Mouse (Mus musculus) common myeloid progenitor, adult 5-6 weeks (primary cell): Measurements from ENCODE around the gene Swsap1. TPM values are rescaled to one million over a fixed set of nuclear protein-coding genes. Genes with fewer than 3 reads are reported as not detected.

Experiments used
- ATAC-seq: replicated peaks from 2 replicates; pipeline ENCODE4 v1.8.0; 2016; ENCODE audit warnings: low read depth, mild to moderate bottlenecking, moderate TSS enrichment, inconsistent platforms; ENCODE audit not compliant: poor library complexity, severe bottlenecking
- total RNA-seq: library from RNA; stranded (forward); fragments of 200-1000, 187-1606 nt; gene quantifications from 2 replicates; pipeline ENCODE4 v1.2.3, GENCODE M21; 2017

Swsap1 gene
- total RNA-seq, 1 experiment from 2014 or later = 3.7 TPM

GRCm38 (mm10) chr9:21934021-21934420 is 21.5 kb upstream of the Swsap1 start:
- no peak for ATAC-seq

- no peak for ATAC-seq
Observed at GRCm38 (mm10) chr9:21935466-21936131, 20.0 kb upstream of the Swsap1 start.

- peak; percentile 99 for ATAC-seq
Observed at GRCm38 (mm10) chr9:21936692-21937570, 18.6 kb upstream of the Swsap1 start, which contains the start of gene Plppr2. Plppr2 (plus strand) TSS chr9:21937033.

- ATAC-seq = no peak
Observed at GRCm38 (mm10) chr9:21937711-21938175, 17.8 kb upstream of the Swsap1 start.

- ATAC-seq = no peak
Observed at GRCm38 (mm10) chr9:21938234-21938855, 17.2 kb upstream of the Swsap1 start.

GRCm38 (mm10) chr9:21943046-21943445 is 12.5 kb upstream of the Swsap1 start:
- ATAC-seq = no peak

GRCm38 (mm10) chr9:21943638-21944037 is 11.9 kb upstream of the Swsap1 start:
- ATAC-seq = no peak

- ATAC-seq = peak; percentile 17; the same call in 1 of the 2 replicates
Observed at GRCm38 (mm10) chr9:21944267-21944666, 11.3 kb upstream of the Swsap1 start.

GRCm38 (mm10) chr9:21947540-21948130 is 7.9 kb upstream of the Swsap1 start:
- peak; percentile 55 for ATAC-seq

- ATAC-seq = no peak
Observed at GRCm38 (mm10) chr9:21948146-21948545, 7.4 kb upstream of the Swsap1 start.

- ATAC-seq = no peak
Observed at GRCm38 (mm10) chr9:21948790-21949189, 6.8 kb upstream of the Swsap1 start.

GRCm38 (mm10) chr9:21950322-21950721 is 5.2 kb upstream of the Swsap1 start:
- peak; percentile 77 for ATAC-seq

GRCm38 (mm10) chr9:21951977-21952376 is 3.6 kb upstream of the Swsap1 start:
- ATAC-seq = no peak

- no peak for ATAC-seq
Observed at GRCm38 (mm10) chr9:21953600-21953999, 2.0 kb upstream of the Swsap1 start.

- no peak for ATAC-seq
Observed at GRCm38 (mm10) chr9:21954635-21955034, 920 bp upstream of the Swsap1 start.

GRCm38 (mm10) chr9:21955225-21955569 is 358 bp upstream of the Swsap1 start:
- peak; percentile 55 for ATAC-seq

- no peak for ATAC-seq
Observed at GRCm38 (mm10) chr9:21958372-21958771, 2.8 kb downstream of the Swsap1 start.

- no peak for ATAC-seq
Observed at GRCm38 (mm10) chr9:21959244-21959643, 3.7 kb downstream of the Swsap1 start.

- ATAC-seq = no peak
Observed at GRCm38 (mm10) chr9:21960135-21960534, 4.6 kb downstream of the Swsap1 start.

- ATAC-seq = no peak
Observed at GRCm38 (mm10) chr9:21960558-21961208, 5.1 kb downstream of the Swsap1 start.
